Mouse (Mus musculus): ENCODE data around the gene Plet1. TPM values are rescaled to one million over a fixed set of nuclear protein-coding genes. Genes with fewer than 3 reads are reported as not detected.

Gene Plet1
- polyA plus RNA-seq, 1 experiment: 0.58 TPM

- DNase-seq (ENCODE audit: extremely low spot score in 1 of 2, low spot score in 1 of 2): no peak
Measured at GRCm38 (mm10) chr9:50495405-50496150, 1.3 kb downstream of the Plet1 start.

- no peak for DNase-seq (ENCODE audit: extremely low spot score in 1 of 2, low spot score in 1 of 2)
Measured at GRCm38 (mm10) chr9:50496151-50496505, 1.8 kb downstream of the Plet1 start.

GRCm38 (mm10) chr9:50496546-50496945 is 2.2 kb downstream of the Plet1 start:
- no peak for DNase-seq (ENCODE audit: extremely low spot score in 1 of 2, low spot score in 1 of 2)

- no peak for DNase-seq (ENCODE audit: extremely low spot score in 1 of 2, low spot score in 1 of 2)
Measured at GRCm38 (mm10) chr9:50497076-50497475, 2.8 kb downstream of the Plet1 start.

DNA sequence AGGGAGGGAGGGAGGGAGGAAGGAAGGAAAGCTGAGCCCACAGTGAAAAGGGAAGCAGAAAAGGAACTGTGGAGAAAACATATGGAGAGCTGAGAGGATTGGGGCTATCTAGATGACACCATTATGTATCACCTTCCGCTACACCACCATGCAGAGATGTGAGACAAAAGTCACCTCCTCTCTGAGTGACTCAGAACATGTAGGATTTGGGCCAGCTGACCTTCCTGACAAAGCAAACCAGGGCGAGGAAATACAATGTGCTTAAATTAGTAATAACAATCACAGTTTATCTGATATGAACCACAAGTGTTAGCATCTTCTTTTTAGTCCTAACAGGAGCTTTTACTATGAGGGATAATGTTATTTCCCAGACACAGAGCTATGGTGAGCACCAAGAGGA is 3.2 kb downstream of the Plet1 start:
- DNase-seq (ENCODE audit: extremely low spot score in 1 of 2, low spot score in 1 of 2): no peak

GRCm38 (mm10) chr9:50498815-50499214 is 4.5 kb downstream of the Plet1 start:
- no peak for DNase-seq (ENCODE audit: extremely low spot score in 1 of 2, low spot score in 1 of 2)

DNA sequence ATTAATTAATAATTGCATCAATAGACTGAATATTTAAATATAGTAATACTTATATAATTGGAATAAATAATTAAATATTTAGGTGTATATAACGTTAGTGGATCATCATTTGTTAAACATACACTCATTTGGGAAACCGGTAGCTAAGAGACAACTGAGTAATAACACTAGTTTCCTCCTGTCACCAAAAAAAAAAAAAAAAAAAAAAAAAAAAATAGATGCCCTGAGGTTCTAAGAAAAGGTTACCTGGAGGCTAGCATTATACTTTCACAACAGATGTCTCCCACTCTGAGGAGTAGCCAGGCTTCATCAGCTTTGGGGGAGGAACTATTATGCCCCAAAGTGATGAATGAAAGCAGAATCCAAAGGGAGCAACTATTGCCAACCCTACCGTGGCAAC is 5.5 kb downstream of the Plet1 start:
- no peak for DNase-seq (ENCODE audit: extremely low spot score in 1 of 2, low spot score in 1 of 2)

DNA sequence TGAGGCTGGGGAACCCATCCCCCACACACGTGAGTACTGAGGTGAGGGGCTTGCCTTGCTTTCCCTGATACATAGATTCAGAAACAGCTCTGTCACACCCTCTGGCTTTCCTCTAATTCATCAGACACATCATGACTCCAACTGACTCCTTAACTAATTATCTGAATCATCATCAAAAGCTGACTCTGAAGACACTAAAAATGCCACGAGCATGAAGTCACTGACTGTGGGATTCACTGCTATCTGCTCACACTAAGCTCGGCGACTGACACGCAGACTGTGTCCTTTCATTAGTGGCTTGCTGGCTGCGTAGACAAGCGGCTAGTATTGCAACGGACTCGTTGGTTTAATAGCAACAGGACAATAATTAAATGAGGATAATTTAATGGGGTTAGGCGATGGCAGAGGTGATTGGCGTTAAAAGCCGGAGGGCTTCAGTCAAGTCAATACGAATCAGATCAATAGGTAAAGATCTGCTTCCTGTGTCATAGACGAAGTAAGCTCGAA is 6.2 kb downstream of the Plet1 start:
- no peak for DNase-seq (ENCODE audit: extremely low spot score in 1 of 2, low spot score in 1 of 2)

DNA sequence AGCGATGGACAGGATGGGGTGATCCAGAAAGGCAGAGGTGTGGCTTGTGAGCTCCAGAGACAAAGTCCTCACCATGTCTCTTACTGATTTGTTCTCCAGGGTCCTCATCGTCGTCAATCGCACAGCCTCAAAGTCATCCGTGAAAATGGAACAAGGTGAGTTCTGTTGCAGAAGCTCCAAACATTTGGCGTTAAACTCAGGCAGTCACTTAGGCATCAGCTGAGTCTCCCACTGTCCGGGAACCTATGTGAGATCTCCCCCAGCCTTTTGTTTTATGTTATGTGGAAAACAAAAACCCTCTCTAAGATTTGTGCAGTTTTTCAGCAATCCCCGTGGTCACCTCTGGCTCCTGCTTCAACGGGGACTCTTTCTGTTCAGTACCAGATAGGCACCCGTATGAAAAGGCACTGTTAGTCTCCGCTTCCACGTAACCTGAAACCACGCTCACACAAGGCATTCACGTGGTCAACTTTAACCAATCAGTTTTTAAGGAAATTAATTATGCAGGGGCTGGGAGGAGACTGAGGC is 6.7 kb downstream of the Plet1 start:
- no peak for DNase-seq (ENCODE audit: extremely low spot score in 1 of 2, low spot score in 1 of 2)

DNA sequence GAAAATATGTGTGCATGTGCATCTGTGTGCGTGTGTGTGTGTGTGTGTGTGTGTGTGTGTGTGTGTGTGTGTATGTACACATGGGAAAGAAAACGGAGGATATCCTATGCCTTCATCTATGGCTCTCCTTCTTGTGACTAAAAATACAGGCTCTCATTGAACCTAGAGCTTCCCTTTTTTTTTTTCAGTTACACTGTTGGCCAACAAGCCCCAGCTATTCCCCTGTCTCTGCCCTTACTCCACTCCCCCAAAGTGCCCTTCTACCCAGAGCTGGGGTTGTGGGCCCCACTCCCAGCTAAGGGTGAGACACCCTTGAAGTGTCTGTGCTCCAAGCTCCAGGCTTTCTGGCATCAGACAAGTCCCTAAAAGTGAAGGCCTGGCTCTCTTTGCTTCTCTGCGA is 8.6 kb downstream of the Plet1 start:
- no peak for DNase-seq (ENCODE audit: extremely low spot score in 1 of 2, low spot score in 1 of 2)

- no peak for DNase-seq (ENCODE audit: extremely low spot score in 1 of 2, low spot score in 1 of 2)
Measured at GRCm38 (mm10) chr9:50505405-50505804, 11.1 kb downstream of the Plet1 start.

- DNase-seq (ENCODE audit: extremely low spot score in 1 of 2, low spot score in 1 of 2): no peak
Measured at GRCm38 (mm10) chr9:50507570-50507969, 13.2 kb downstream of the Plet1 start.

- no peak for DNase-seq (ENCODE audit: extremely low spot score in 1 of 2, low spot score in 1 of 2)
Measured at GRCm38 (mm10) chr9:50515462-50515861, 21.1 kb downstream of the Plet1 start.

GRCm38 (mm10) chr9:50518781-50519180 is 24.5 kb downstream of the Plet1 start:
- no peak for DNase-seq (ENCODE audit: extremely low spot score in 1 of 2, low spot score in 1 of 2)

- no peak for DNase-seq (ENCODE audit: extremely low spot score in 1 of 2, low spot score in 1 of 2)
Measured at GRCm38 (mm10) chr9:50520748-50521147, 26.4 kb downstream of the Plet1 start.

GRCm38 (mm10) chr9:50521562-50521961 is 27.2 kb downstream of the Plet1 start:
- DNase-seq (ENCODE audit: extremely low spot score in 1 of 2, low spot score in 1 of 2): no peak

- no peak for DNase-seq (ENCODE audit: extremely low spot score in 1 of 2, low spot score in 1 of 2)
Measured at GRCm38 (mm10) chr9:50522574-50522973, 28.2 kb downstream of the Plet1 start.

GRCm38 (mm10) chr9:50524936-50525335 is 30.6 kb downstream of the Plet1 start:
- no peak for DNase-seq (ENCODE audit: extremely low spot score in 1 of 2, low spot score in 1 of 2)

DNA sequence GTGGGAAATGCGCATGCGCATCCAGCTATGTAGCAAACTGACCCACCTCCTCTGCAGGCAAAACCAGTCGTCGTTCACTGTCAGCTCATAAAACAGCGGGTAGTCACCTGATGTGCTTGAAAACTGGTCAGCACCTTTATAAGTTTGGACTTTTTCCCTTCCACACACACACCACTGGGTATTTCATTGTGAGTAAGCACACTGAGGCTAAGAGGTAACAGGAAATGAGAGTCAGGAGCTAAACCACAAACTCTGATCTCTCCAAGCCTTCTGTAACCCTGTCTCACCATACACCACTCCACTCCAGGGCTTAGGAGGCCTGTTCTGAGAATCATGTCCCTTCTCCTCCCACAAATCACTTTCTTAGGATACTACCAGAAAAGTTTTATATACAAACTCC is 31.3 kb downstream of the Plet1 start:
- DNase-seq (ENCODE audit: extremely low spot score in 1 of 2, low spot score in 1 of 2): no peak

DNA sequence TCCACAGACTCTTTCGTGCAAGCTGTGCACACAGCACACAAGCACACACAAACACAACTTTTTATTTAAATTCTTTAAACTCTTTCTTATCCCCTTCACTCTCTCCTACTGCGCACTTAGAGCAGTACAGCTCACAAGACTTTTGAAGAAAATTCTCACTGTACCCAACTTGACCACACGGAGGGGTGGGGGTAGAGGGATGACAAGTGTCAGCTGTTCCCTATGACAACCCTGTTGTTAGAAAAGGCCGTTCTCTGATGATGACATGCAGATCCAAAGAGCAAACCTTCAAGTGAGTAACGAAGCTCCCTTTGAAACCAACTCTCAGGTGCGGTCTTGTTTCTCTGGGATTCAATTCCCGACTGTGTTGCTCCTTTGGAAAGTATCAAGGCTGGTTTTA is 33.5 kb downstream of the Plet1 start:
- no peak for DNase-seq (ENCODE audit: extremely low spot score in 1 of 2, low spot score in 1 of 2)

DNA sequence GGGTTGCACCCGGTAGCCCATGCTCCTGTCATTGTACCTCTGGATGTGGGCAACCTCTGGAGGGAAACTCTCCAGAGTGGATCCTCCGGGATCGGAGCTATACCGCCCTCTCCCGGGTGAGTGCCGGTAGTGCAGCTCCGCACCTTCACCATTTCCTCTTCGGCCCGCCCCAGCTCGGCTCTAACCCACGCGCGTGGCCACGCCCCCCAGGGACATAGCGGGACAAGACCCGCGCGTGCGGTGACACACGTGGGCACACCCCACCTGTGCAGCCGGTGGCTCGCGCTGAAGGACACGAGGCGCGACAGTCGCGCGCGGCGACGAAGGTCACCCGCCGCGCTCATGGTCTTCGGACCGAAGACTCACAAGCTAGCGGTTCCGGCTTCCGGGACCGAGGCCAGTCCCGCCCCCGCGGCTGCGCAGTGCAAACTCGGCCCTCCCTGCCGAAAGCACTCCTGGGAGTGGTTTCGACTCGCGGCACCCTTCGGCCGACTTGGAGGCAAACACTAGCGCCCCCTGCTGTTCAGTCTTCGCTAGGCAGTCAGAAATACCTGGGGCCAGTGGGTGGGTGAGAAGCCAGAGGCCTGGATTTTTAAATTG is 34.1 kb downstream of the Plet1 start, which contains the start of gene Pts:
TSS of gene Pts (minus strand) at position 432 of the 600 bp plus-strand sequence.
- DNase-seq (ENCODE audit: extremely low spot score in 1 of 2, low spot score in 1 of 2): peak; percentile 91 to 97

- DNase-seq (ENCODE audit: extremely low spot score in 1 of 2, low spot score in 1 of 2): peak in 1 of 2 experiments; percentile 66
Measured at GRCm38 (mm10) chr9:50530890-50531289, 36.6 kb downstream of the Plet1 start.
